Mouse (Mus musculus): ENCODE data around the gene Gm10408.
"Not testable (repeated sequence)": the region's sequence is repeated elsewhere in the genome, so short reads cannot be mapped to it uniquely, and the experiment has no call there.

Gene Gm10408

DNA sequence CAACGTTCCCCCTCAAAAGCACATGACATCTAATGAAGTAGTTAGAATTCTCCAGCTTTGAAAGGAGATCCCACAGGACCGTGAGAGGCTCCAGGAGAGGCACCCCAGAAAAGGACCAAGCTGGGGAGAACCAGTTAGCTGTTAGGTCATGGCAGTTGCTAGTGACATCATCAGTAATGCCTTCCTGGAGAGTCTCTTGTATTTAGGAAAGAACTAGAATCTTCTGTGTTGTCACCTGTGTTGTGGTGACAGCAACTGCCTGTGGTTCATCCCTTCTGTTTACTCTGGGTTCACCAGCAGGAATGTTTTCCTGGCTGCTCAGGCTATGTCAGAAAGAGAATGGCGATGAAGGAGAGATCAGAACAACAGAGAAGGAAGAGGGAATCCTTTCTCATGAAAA is at the start of gene Gm10408:
Gm10408 (plus strand) TSS at position 301 of the 400 bp plus-strand sequence.
- in situ Hi-C loops (cut with MboI), result not testable (repeated sequence)

- in situ Hi-C loops (cut with MboI), result not testable (repeated sequence)
Measured at GRCm38 (mm10) chr14:3412314-3412713, 36.9 kb upstream of the Gm10408 start, which contains the start of gene Gm10409. Gm10409 (plus strand) TSS chr14:3412614.

- in situ Hi-C loops (cut with MboI), result not testable (repeated sequence)
Measured at GRCm38 (mm10) chr14:3427803-3428202, 21.4 kb upstream of the Gm10408 start, which contains the start of gene Gm3005. Gm3005 (plus strand) TSS chr14:3428103.

Measured in mature B cell (primary cell).